Mouse (Mus musculus): Measurements from ENCODE around the gene Comt.

Comt gene

DNA sequence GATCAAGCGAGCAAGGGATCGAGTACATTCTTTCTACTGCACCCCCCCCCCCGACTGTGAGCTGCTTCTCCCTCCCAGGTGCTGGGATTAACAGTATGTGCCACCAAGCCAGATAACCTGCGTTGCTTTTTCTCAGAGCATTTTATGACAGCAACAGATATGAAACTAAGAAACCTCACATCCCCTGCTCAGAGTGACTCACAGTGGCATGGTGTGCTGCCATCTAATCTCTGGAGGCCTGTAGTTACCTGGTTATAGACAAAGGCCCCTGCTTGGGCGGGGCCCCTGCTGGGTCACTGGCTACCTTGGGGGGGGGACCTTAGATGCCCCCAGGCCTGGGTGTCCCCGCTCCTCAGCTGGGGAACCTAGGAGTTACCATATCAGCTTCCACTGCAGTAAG is 68.7 kb downstream of the Comt start:
- no peak for DNase-seq (ENCODE audit: low read depth)

DNA sequence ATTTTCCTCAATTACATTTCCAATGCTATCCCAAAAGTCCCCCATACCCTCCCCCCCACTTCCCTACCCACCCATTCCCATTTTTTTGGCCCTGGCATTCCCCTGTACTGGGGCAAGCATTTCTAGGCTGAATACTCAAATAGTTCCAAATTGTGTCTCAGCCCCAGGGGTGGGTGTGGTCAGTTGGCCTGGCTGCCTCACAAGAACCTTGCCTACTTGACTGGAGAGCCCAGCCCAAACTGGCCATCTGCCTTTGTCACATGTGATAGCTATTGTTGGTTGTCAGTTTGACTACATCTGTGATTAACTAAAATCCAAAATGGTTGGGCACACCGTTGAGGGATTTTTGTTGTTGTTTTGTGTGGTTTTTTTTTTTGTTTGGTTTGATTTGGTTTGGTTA is 69.7 kb downstream of the Comt start:
- DNase-seq (ENCODE audit: low read depth): no peak

Data from c-Kit-positive CD71-negative TER-119-negative erythroid progenitor cells, embryonic 14.5 days (primary cell).